Mouse (Mus musculus) left cerebral cortex, postnatal 10 days (tissue): ENCODE results near the gene Cd7. TPM values are rescaled to one million over a fixed set of nuclear protein-coding genes. Genes with fewer than 3 reads are reported as not detected.
"Not testable (repeated sequence)": the region's sequence is repeated elsewhere in the genome, so short reads cannot be mapped to it uniquely, and the experiment has no call there.

Source experiments
- DNase-seq, 2 experiments: peaks; one replicate each; pipeline ENCODE4 v3.0.0; 2021 to 2022; ENCODE audit warnings: low spot score in 2 of 2, mixed read lengths in 1 of 2; ENCODE audit errors: extremely low spot score in 1 of 2
- intact Hi-C: fragments of 180-260 bp; cut with DNase I; formaldehyde crosslinking; loops from one replicate; pipeline ENCODE4 v1.15.1; 2025
- total RNA-seq, 2 experiments: library from RNA; stranded (reverse); gene quantifications; 2 replicates each; pipeline ENCODE4 v1.2.3; 2021

Gene Cd7
- not detected for total RNA-seq

- intact Hi-C loops: no loop called here
- no peak for DNase-seq
Measured at GRCm38 (mm10) chr11:121039302-121039701, at the start of gene Cd7. Gene Cd7, minus strand, starts transcription at chr11:121039418.

- DNase-seq: no peak
- intact Hi-C loops: no loop called here
Measured at GRCm38 (mm10) chr11:121088997-121089396, 49.8 kb upstream of the Cd7 start.

GRCm38 (mm10) chr11:121086296-121086695 is 47.1 kb upstream of the Cd7 start:
- intact Hi-C loops: no loop called here
- no peak for DNase-seq

GRCm38 (mm10) chr11:121085181-121085580 is 46.0 kb upstream of the Cd7 start:
- intact Hi-C loops: no loop called here
- no peak for DNase-seq

- intact Hi-C loops: no loop called here
- DNase-seq: no peak
Measured at GRCm38 (mm10) chr11:121082857-121083500, 43.8 kb upstream of the Cd7 start.

- intact Hi-C loops: no loop called here
- no peak for DNase-seq
Measured at GRCm38 (mm10) chr11:121082250-121082649, 43.0 kb upstream of the Cd7 start.

GRCm38 (mm10) chr11:121081120-121081519 is 41.9 kb upstream of the Cd7 start, which contains the start of gene Sectm1a:
Gene Sectm1a, minus strand, starts transcription at chr11:121081220.
- no peak for DNase-seq
- intact Hi-C loops: no loop called here

GRCm38 (mm10) chr11:121080330-121080729 is 41.1 kb upstream of the Cd7 start:
- intact Hi-C loops: no loop called here
- DNase-seq: no peak

GRCm38 (mm10) chr11:121075655-121076054 is 36.4 kb upstream of the Cd7 start:
- no peak for DNase-seq
- intact Hi-C loops: no loop called here

GRCm38 (mm10) chr11:121069662-121070061 is 30.4 kb upstream of the Cd7 start:
- intact Hi-C loops, DNase-seq: not testable (repeated sequence)

- intact Hi-C loops: no loop called here
- DNase-seq: no peak
Measured at GRCm38 (mm10) chr11:121067895-121068294, 28.7 kb upstream of the Cd7 start.

GRCm38 (mm10) chr11:121064197-121064596 is 25.0 kb upstream of the Cd7 start:
- intact Hi-C loops: no loop called here
- DNase-seq: no peak

GRCm38 (mm10) chr11:121063379-121063778 is 24.2 kb upstream of the Cd7 start, which contains the start of gene Sectm1b:
Gene Sectm1b, minus strand, starts transcription at chr11:121063569.
- intact Hi-C loops: no loop called here
- DNase-seq: no peak

- intact Hi-C loops: no loop called here
- peak in 1 of 2 experiments; percentile 5 for DNase-seq
Measured at GRCm38 (mm10) chr11:121061615-121062014, 22.4 kb upstream of the Cd7 start.

- intact Hi-C loops, DNase-seq: not testable (repeated sequence)
Measured at GRCm38 (mm10) chr11:121060401-121061067, 21.3 kb upstream of the Cd7 start.

GRCm38 (mm10) chr11:121059471-121059870 is 20.3 kb upstream of the Cd7 start:
- intact Hi-C loops: no loop called here
- no peak for DNase-seq

GRCm38 (mm10) chr11:121058956-121059355 is 19.7 kb upstream of the Cd7 start:
- DNase-seq: no peak
- intact Hi-C loops: no loop called here

GRCm38 (mm10) chr11:121058122-121058521 is 18.9 kb upstream of the Cd7 start:
- DNase-seq: no peak

GRCm38 (mm10) chr11:121056536-121057236 is 17.5 kb upstream of the Cd7 start:
- DNase-seq: no peak
- intact Hi-C loops: no loop called here

More at GRCm38 (mm10) chr11:121058122-121058521, 18.9 kb upstream of the Cd7 start:
- intact Hi-C loops: no loop called here

GRCm38 (mm10) chr11:121053536-121053935 is 14.3 kb upstream of the Cd7 start:
- intact Hi-C loops: loop anchor here (5.0 kb wide), 1 partner anchor 36 kb away; no protein-coding TSS in a partner anchor
- DNase-seq: peak; percentile 69 to 81
